Mouse (Mus musculus) lung, embryonic 15.5 days (tissue): ENCODE measurements around the gene Fstl4. TPM values are rescaled to one million over a fixed set of nuclear protein-coding genes. Genes with fewer than 3 reads are reported as not detected.

Source experiments
- ATAC-seq: fragments of 200-750 bp; cut with Nextera tagmentation; 2 replicates; pipeline ENCODE4 v1.8.0; 2017; ENCODE audit warnings: moderate number of reproducible peaks, borderline replicate concordance; ENCODE audit not compliant: low FRiP score, low TSS enrichment; ENCODE audit errors: extremely low read depth
- H3K27ac ChIP-seq: fragments of 300-500 bp; sonication (generic); 2 replicates; pipeline ENCODE4 v1.5.1; 2015; ENCODE audit warnings: moderate library complexity, mild to moderate bottlenecking, inconsistent platforms
- H3K27me3 ChIP-seq: fragments of 300-500 bp; sonication (generic); 2 replicates; pipeline ENCODE4 v1.6.1; 2015; ENCODE audit warnings: inconsistent platforms
- H3K36me3 ChIP-seq: fragments of 300-500 bp; sonication (generic); 2 replicates; pipeline ENCODE4 v1.6.1; 2015; ENCODE audit warnings: inconsistent platforms
- H3K4me1 ChIP-seq: fragments of 300-500 bp; sonication (generic); 2 replicates; pipeline ENCODE4 v1.6.1; 2015; ENCODE audit warnings: inconsistent platforms
- H3K4me2 ChIP-seq: fragments of 300-500 bp; sonication (generic); 2 replicates; pipeline ENCODE4 v1.6.1; 2015; ENCODE audit warnings: inconsistent platforms, mild to moderate bottlenecking, moderate library complexity
- H3K4me3 ChIP-seq: fragments of 300-500 bp; sonication (generic); 2 replicates; pipeline ENCODE4 v1.5.1; 2015; ENCODE audit warnings: mild to moderate bottlenecking, inconsistent platforms
- H3K9ac ChIP-seq: fragments of 300-500 bp; sonication (generic); 2 replicates; pipeline ENCODE4 v1.6.1; 2015; ENCODE audit warnings: inconsistent platforms
- H3K9me3 ChIP-seq: fragments of 300-500 bp; sonication (generic); 2 replicates; pipeline ENCODE4 v1.6.1; 2016; ENCODE audit warnings: inconsistent platforms
- WGBS: fragments of 180-500 bp; shearing (Covaris S2); methylation state at CpG from one replicate; pipeline ENCODE4 v1.1.7; 2015; 5-methylcytosine and 5-hydroxymethylcytosine counted together
- polyA plus RNA-seq: library from polyadenylated mRNA; unstranded; fragments of >200 nt; fragmentation: Nextera tagmentation; extraction: Ambion mirVana; gene quantifications from 2 replicates; pipeline ENCODE4 v1.2.1, GENCODE M21; 2015

Gene Fstl4
- polyA plus RNA-seq, 1 experiment from 2014 or later: 10.9 TPM

DNA sequence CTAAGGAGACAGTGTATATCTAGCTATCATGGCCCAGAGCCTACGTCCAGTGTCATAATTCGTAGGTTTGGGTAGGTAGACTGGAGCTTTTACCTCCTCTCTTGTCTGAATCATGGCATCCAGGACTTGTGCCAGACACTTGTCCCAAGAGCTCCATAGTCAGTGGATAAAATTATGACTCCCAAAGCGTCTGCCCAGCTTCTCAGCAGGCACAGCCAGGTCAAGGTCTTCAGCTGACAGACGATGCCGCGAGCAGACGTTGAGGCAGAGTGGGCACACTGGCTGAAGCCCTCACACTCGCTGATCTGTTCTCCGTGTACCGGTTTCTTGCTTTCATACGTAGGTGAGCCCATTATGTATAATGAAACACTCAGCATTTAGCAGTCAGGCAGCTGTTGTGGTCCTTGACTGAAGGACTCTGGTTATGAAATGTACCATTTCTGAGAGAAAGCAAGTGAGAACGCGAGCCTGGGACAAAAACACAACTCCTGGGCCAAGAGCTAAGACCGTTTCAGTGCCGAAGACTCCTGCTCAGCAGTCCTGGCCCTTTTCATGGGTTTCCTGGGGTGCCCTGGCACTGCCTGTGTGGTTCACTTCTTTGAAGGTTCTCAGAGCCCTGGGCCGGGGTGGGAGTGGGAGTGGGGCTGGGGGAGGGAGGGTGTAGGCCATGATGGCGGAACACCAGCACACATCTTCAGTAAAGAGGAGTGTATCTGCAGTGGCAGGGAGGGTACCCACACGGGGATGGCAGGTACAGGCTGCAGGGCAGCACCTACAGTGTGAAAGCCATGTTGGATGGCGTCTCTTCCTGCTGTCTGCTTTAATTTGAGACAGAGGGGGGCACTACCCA, 111.7 kb downstream of the Fstl4 start:
- H3K9me3 ChIP-seq: no peaks in the 10 kb centered on the region
- H3K27ac ChIP-seq: no peak overlapping the region
- no peaks in the 10 kb centered on the region for H3K4me1 ChIP-seq
- no peak overlapping the region for H3K9ac ChIP-seq
- H3K4me2 ChIP-seq: no peak overlapping the region
- H3K4me3 ChIP-seq: no peak overlapping the region
- 84% methylated on average over 19 of the region's 19 CpGs for WGBS
- H3K36me3 ChIP-seq: no peaks in the 10 kb centered on the region
- H3K27me3 ChIP-seq: no peaks in the 10 kb centered on the region
- ATAC-seq: no peak

DNA sequence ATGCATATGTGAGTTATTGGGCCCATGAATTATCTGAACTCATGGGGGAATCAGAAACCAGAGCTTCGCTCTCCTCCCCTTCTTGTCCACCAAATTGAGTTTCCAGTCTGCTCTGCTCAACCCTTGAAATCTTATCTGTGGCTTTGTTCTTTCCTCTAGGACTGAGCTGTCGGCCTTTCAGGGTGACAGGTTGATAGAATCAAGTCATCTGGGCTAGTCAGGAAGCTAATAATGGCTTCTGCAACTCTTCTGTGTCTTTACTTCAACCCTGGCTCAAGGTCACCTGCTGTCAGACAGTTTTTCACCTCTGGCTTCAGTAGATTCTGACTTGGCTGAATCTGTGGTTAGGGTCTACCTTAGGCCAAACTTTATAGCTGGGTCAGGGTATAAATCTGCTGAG, 113.2 kb downstream of the Fstl4 start:
- Histone ChIP-seq H3K4me1 (no peaks in the 10 kb centered on the region), H3K9ac (no peak overlapping the region), H3K36me3 (no peaks in the 10 kb centered on the region), H3K4me2 (no peak overlapping the region), H3K27me3 (no peaks in the 10 kb centered on the region), H3K4me3 (no peak overlapping the region), H3K27ac (no peak overlapping the region), H3K9me3 (no peaks in the 10 kb centered on the region)
- 45% methylated on average over 2 of the region's 2 CpGs for WGBS
- no peak for ATAC-seq

DNA sequence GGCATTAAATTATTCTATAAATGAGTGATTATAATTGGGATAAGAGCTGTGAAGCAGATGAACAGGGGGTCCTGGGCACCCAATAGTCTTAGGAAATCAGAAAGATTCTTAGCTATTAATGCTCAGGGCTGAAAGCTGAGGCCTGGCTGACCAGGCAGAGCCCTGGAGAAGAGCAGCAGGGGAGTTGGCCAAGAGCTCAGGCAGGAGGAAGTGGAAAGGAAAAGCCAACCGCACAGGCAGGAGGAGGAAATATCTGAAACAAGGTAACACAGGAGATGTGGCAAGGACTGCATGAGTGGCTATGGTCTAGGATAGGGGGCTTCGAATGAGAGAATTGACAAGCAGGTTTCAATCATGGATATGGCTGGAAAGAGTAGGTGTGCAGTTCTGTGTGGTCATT, 115.5 kb downstream of the Fstl4 start:
- Histone ChIP-seq H3K27ac (no peak overlapping the region), H3K27me3 (no peaks in the 10 kb centered on the region), H3K4me3 (no peak overlapping the region), H3K9me3 (no peaks in the 10 kb centered on the region), H3K4me1 (no peaks in the 10 kb centered on the region), H3K36me3 (no peaks in the 10 kb centered on the region), H3K4me2 (no peak overlapping the region), H3K9ac (no peak overlapping the region)
- 94% methylated on average over 2 of the region's 2 CpGs for WGBS
- ATAC-seq: no peak

DNA sequence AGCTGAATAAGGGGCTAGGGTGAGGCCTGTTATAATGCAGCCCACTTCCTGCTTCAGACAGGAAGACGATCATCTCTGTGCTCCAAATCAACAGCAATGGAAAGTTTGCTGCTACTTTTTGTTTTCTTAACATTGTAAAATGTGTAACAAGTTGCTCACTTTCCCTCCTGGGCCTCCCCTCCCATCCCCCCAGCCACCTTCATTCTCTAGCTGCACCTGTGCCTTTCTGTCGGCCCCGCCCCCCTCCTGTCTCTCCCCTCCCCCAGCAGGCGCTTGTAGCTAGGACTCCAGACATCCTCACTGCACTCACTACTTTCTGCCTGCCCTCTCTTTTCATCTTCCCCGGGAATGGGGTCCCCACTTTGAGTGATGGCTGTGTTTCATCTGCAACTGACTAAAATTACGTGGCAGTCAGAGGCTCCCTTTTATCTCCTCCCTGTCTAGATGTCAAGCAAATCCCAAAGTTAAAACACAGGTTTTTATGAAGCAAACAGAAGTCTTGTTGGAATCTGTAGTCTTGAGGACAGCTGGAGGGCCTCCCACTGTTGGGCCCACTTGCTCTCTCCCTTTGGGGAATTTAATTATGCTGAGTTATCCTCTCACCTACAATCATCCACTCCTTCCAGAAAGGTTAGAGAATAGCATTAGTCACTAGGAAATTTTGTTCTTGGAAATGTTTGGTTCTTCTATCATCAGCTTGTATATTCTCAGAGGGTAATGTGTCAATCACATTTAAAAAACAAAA, 122.3 kb downstream of the Fstl4 start:
- Histone ChIP-seq H3K4me2 (no peak overlapping the region), H3K4me1 (peaks cover 11% of the 10 kb centered on the region; the same call in 1 of the 2 replicates), H3K4me3 (no peak overlapping the region), H3K27ac (no peak overlapping the region), H3K27me3 (no peaks in the 10 kb centered on the region), H3K9me3 (no peaks in the 10 kb centered on the region), H3K36me3 (no peaks in the 10 kb centered on the region), H3K9ac (no peak overlapping the region)
- 18% methylated on average over 6 of the region's 6 CpGs for WGBS
- no peak for ATAC-seq

DNA sequence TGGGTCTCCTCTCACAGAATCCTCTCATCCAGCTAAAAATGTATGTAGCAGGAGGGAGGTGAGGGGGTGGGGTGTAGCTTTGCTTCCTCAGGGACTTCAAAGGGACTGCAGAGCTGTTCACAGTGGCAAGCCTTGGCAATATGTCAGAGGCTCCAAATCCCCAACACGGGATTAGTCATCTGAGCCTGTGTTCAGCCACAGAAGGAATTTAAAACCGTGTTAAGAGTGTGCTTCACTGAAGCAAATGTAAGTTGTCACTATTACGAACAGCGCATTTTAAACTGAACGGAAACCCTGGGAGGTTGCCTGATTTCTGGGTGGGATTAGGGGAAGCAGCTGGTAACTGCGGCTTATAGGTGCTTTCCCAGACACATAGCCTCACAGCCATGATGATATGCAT, 123.7 kb downstream of the Fstl4 start:
- Histone ChIP-seq H3K36me3 (no peaks in the 10 kb centered on the region), H3K4me1 (peaks cover 11% of the 10 kb centered on the region; the same call in 1 of the 2 replicates), H3K4me3 (no peak overlapping the region), H3K27me3 (no peaks in the 10 kb centered on the region), H3K4me2 (no peak overlapping the region), H3K9me3 (no peaks in the 10 kb centered on the region), H3K9ac (no peak overlapping the region), H3K27ac (no peak overlapping the region)
- ATAC-seq: no peak
- WGBS: 14% methylated on average over 6 of the region's 6 CpGs

DNA sequence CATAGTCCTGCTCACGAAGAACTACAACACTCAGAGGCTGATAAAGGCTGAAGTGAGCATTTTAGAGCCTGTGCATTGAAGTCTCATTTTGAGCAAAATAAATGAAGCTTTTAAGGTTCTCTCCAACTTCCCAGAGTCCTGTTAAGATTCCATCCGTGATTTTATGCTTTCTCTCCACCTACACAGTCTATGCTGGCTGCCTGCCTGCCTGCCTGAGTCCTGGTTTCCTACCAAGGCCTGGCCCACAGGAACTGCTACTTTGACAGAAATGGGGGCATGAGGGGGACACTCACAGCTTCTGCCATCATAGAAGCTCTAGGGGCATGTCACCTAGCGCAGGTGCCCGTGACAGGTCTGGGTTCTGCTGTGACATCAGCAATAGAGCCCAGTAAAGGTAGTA, 125.1 kb downstream of the Fstl4 start:
- Histone ChIP-seq H3K36me3 (no peaks in the 10 kb centered on the region), H3K27me3 (no peaks in the 10 kb centered on the region), H3K4me1 (peaks cover 11% of the 10 kb centered on the region; the same call in 1 of the 2 replicates), H3K9ac (no peak overlapping the region), H3K4me2 (no peak overlapping the region), H3K9me3 (no peaks in the 10 kb centered on the region), H3K27ac (no peak overlapping the region), H3K4me3 (no peak overlapping the region)
- ATAC-seq: no peak
- WGBS: 62% methylated on average over 4 of the region's 4 CpGs

DNA sequence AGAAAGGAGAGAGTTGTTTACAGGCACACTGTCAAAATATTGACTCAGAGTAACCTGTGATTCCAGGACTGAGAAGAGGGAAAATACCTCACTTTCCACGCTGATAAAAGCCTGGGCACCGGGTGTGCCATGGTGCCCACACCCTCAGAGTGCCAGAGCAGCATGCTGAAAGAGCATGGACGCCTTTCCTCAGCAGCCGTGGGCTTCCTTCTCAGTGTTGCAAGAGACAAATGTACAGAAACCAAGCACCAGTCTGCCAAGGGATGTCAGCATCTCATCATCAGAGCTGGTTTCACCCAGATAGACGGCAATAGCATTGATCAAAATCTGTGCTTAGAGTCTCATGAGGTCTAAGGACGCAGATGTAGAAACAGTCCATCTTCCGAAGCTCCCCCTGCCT, 125.7 kb downstream of the Fstl4 start:
- no peak for ATAC-seq
- Histone ChIP-seq H3K9me3 (no peaks in the 10 kb centered on the region), H3K27me3 (no peaks in the 10 kb centered on the region), H3K4me2 (no peak overlapping the region), H3K4me1 (peaks cover 11% of the 10 kb centered on the region; the same call in 1 of the 2 replicates), H3K27ac (no peak overlapping the region), H3K36me3 (no peaks in the 10 kb centered on the region), H3K9ac (no peak overlapping the region), H3K4me3 (no peak overlapping the region)
- 48% methylated on average over 7 of the region's 7 CpGs for WGBS

DNA sequence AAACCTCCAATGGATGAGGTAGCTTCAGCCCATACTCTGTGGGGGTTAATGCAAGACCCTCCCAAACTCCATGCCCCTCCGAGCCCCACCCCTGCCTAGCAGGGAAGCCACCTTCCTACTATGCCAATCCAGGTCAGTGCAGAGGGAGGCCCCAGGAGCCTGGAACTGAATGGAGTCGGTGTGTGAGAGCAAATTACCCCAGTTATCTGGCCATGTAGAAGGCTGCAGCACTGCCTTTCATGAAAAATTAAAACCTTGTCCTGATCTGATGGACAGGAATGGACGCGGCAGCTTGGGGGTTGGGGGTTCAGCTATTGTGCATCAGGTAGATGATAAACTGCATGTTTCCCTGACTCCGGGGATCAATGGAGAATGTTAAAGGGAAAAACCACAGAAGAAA, 139.7 kb downstream of the Fstl4 start:
- Histone ChIP-seq H3K27ac (no peak overlapping the region), H3K9ac (no peak overlapping the region), H3K9me3 (no peaks in the 10 kb centered on the region), H3K36me3 (no peaks in the 10 kb centered on the region), H3K27me3 (no peaks in the 10 kb centered on the region), H3K4me2 (no peak overlapping the region), H3K4me1 (no peaks in the 10 kb centered on the region), H3K4me3 (no peak overlapping the region)
- ATAC-seq: no peak
- 69% methylated on average over 5 of the region's 5 CpGs for WGBS

DNA sequence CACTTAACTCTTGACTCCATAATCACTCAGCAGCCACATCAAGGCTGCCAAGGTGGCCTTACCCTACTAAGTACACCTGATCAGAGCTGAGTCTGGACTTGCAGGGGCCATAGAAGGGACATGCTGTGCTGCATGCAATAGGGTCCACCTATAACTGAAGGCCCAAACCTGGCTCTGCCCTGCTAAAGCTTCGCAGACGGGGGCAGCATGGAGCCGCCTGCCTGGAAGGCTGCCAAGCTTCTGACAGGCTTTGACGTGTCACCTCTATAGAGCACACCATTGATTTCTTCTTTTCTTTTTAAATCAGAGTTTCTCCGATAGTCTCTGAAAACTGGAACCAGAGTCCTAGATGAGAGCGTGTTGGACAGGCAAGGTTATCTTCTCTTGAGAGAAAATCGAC, 146.4 kb downstream of the Fstl4 start:
- Histone ChIP-seq H3K36me3 (no peaks in the 10 kb centered on the region), H3K27ac (no peak overlapping the region), H3K9me3 (no peaks in the 10 kb centered on the region), H3K27me3 (no peaks in the 10 kb centered on the region), H3K4me3 (no peak overlapping the region), H3K4me2 (no peak overlapping the region), H3K4me1 (no peaks in the 10 kb centered on the region), H3K9ac (no peak overlapping the region)
- 32% methylated on average over 7 of the region's 7 CpGs for WGBS
- ATAC-seq: no peak

DNA sequence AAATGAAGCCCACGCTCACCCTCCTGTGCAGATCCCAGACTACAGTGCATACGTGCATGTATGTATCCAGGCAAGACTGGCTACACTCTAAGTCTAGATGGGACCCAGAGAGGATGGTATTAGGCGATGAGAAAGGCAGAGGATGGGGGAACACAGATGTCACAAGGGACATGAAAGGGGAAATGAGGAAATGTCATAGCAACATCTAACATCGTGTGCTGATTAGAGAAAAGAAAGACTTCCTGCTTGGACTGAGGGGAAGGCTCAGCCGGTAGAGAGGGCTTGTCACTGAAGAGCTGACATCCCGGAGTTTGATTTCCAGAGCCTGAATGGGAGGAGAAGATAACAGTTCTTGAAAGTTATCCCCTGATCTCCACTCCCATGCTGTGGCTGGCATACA, 150.0 kb downstream of the Fstl4 start:
- no peak overlapping the region for H3K4me3 ChIP-seq
- no peak overlapping the region for H3K9ac ChIP-seq
- H3K9me3 ChIP-seq: no peaks in the 10 kb centered on the region
- H3K4me2 ChIP-seq: no peak overlapping the region
- peaks cover 5% of the 10 kb centered on the region for H3K4me1 ChIP-seq
- WGBS: 49% methylated on average over 6 of the region's 6 CpGs
- no peaks in the 10 kb centered on the region for H3K27me3 ChIP-seq
- no peak for ATAC-seq
- H3K27ac ChIP-seq: no peak overlapping the region
- no peaks in the 10 kb centered on the region for H3K36me3 ChIP-seq

DNA sequence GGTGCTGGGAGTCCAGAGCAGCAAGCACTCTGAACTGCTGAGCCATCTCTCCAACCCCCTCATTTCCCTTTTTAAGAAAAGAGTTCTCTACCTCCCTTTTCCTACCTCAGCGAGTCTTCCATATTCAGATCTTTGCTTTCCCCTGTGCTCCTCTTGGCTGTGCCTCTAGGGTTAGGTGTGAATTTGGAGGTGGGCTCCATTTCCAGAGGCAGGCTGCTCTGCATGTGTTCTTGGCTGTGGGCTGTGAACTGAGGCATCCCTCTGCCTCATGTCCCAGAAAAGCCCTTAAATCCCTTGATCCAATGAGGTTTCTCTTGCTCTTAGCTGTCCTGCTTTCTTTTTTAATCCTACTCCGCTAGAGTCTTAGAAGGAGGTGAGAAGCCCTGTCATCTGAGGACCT, 151.2 kb downstream of the Fstl4 start:
- no peak for ATAC-seq
- Histone ChIP-seq H3K9me3 (no peaks in the 10 kb centered on the region), H3K27ac (no peak overlapping the region)

More for the DNA sequence above, 151.2 kb downstream of the Fstl4 start:
- Histone ChIP-seq H3K4me3 (no peak overlapping the region), H3K27me3 (no peaks in the 10 kb centered on the region), H3K4me2 (no peak overlapping the region), H3K4me1 (peaks cover 10% of the 10 kb centered on the region), H3K36me3 (no peaks in the 10 kb centered on the region), H3K9ac (no peak overlapping the region)
- 85% methylated on average over 2 of the region's 2 CpGs for WGBS
